Mouse (Mus musculus) spleen, adult 18-20 months (tissue): Measurements from ENCODE around the gene Nrxn1.

ENCODE experiments used
- DNase-seq, 2 experiments: peaks; one replicate each; pipeline ENCODE4 v3.0.0; 2022; ENCODE audit warnings: mixed read lengths in 2 of 2

Gene Nrxn1

DNA sequence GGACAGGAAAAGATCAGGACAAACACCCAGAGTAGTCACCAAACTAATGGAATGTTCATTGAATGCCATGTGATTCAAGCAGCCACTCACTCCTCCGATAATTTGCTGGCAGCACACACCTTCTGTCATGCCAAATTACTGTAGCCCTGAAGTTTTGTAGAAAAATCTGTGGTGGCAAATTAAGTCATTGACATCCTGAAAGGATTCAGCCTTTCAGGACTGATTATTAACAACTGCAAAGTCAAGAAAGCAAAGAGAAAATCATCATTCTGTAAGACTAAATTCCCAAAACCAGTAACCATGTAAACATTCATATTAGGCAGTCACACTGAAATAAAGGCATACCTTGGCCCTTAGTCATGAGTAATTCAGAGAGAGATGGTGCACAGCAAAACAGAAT lies 662.7 kb downstream of the Nrxn1 start:
- no peak for DNase-seq

GRCm38 (mm10) chr17:90425974-90426373 lies 666.9 kb downstream of the Nrxn1 start:
- DNase-seq, result no peak

GRCm38 (mm10) chr17:90422591-90422990 lies 670.3 kb downstream of the Nrxn1 start:
- DNase-seq, result no peak

GRCm38 (mm10) chr17:90420757-90421156 lies 672.1 kb downstream of the Nrxn1 start:
- DNase-seq, result no peak

- DNase-seq, result no peak
These were observed 673.3 kb downstream of the Nrxn1 start for GRCm38 (mm10) chr17:90419615-90420014.

- DNase-seq, result no peak
These were observed 696.5 kb downstream of the Nrxn1 start for GRCm38 (mm10) chr17:90396357-90396756.

DNA sequence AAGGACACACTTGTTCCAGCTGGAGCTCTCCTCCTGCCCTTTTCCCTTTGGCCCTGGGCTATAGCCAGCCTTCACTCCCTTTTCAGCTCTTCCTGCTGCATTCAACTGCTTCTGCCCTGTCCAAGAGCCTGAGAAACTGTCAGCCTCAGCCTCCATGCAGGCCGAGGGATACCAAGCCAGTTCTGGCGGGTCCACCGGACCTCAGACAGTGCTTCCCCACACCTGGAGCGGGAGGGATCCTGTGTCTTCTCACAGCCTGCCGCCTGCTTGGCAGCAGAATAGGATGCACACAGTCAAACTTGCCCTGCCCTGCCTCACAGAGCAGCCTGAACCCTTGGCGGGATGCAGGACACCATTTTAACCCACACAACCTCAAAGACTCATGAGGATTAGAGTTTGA lies 698.3 kb downstream of the Nrxn1 start:
- no peak for DNase-seq

DNA sequence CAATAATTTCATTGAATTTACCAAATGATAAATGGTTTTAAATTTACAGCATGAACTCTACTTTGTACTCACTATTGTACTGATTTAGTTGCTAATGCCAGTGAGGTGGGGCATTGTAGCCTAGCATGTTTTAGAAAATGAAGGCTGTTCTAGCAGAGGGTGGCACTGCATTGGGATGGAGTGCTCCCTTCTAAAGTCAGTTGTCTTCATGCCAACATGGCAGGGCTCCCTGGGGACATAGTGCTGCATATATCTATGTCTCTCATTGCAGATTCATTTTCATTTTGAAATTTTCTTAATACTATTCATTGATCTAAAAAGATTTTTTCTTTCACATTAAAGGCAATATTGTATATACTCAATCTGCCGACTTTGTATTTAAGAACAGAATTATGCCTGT lies 700.1 kb downstream of the Nrxn1 start:
- DNase-seq, result no peak

DNA sequence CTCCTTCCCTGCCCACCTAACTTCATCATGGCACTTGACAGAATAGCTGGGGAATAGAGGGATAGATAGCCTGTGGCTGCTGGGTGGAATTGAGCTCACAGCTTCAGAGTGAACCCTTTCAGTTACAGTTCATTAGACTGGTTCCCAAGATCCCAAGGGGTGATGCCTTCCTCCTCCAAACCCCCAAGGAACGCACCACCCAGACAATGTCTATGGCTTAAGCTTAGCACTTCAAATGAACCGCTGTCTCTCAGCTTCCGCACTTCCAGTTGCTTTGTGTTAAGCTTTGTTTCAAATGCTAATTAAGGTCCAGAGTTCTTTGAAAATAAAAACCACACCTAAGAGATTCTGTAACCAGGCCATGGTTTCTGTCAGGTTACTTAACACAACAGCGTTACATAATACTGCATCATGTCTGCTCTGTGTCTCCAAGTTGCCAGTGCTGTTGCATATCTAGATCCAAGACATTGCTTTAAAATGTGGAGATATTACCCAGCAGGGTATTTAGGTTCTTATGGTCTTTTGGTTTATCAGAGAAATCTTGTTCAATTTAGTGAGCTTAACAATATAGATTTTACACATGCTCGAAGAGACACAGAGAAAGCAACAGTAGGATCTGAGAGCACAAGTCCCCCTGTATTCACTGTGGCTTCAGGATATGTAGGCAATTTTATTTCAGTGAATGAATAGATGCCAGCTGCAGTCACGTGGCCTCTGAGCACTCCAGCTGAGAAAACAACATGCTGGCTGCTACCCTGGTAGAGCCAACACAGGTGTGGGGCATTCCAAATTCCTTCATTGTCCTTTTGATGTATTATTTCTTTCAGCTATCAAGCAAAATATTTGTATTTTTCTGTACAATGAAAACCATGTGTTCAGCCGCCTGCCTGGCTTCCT lies 702.3 kb downstream of the Nrxn1 start:
- no peak for DNase-seq

GRCm38 (mm10) chr17:90384856-90385255 lies 708.0 kb downstream of the Nrxn1 start:
- DNase-seq, result no peak

DNA sequence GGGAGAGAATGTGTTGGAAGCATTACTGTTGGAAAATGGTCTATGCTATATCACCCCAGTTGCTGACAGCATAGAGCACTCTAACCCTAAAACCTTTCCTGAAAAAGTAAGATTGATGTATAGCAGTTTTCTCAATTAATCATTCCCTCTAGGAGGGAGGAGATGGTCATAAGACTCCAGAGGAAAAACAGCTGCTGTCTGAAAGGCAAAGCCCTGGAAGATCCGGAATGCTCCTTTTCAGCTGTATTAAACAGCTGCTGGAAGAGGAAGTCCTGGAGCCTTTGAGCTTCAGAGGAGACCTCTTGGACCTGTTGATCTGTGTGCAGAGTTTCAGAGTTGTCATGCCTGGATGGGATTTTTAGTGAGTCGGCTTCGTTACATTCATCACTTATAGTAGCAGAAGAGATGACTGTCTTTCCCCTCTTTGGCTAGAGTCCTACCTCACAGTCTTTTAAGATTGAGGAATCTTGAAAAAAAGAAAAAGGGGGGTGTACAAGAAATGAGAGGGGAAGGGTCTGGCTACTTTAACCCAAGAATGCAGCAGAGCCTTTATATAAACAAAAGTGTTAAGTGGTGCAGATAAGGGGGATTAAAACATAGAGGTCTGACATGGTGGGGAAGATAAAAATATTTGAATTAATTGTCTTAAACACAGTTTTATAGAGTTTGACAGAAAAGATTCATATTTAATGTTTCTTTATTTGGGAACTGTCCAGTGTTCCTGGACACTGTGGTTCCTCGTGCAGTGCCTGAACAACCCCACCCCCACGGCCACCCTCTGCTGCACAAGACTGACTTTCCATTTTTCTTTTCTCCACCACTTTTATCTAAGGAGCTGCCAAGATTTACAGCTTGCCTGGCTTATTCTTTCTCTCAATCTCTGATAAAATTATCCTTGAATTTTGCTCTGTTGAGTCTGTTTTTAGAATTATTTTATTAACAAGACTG lies 710.1 kb downstream of the Nrxn1 start:
- no peak for DNase-seq

DNA sequence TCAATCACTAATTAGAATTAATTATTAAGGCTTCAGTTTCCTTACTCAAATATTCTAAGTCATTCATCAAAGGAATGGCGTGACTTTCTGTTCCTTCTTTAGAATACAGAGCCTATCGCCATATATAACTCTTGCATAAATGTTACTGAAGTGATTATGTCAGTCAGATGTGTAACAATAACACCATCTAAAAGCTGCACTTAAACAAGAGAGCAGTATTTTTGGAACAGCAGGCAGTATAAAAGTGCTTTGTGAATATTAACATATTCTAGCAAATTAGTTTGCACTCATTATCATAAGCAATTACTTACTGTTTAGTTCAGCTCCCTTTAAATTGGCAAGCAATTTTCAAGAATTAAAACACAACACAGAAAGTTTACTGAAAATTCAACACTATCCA lies 716.3 kb downstream of the Nrxn1 start:
- DNase-seq, result no peak

GRCm38 (mm10) chr17:90362169-90362568 lies 730.7 kb downstream of the Nrxn1 start:
- no peak for DNase-seq

DNA sequence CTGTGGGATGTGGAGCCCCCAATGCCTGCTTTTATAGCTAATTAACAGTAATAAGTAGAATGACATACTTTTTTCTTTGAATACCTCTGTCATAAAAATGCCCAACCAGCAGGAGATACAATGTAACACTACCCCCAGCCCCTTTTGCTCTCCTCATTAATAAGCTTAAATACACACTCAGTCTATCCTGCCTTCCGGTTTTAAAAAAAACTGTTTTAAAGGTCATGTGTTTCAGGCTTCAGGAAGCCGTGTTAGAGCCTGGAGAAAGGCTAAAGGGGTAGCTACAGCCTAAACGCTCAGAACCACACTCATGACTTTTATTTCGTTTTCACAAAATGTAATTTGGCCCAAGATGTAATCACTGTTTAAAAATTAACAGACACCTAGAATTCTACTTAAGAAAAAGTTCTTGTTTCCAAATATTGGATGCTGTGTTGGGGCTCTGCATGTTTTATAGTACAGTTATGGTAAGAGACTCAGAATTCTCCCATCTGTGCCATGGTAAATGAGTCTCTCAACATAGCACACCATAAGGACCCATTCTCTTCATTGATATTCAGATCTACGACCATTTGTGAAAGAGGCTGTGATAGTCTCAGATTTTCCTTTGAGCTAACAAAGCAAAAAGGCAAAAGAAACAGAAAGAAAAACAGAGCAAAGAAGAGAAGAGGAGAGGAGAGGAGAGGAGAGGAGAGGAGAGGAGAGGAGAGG lies 743.3 kb downstream of the Nrxn1 start:
- no peak for DNase-seq

DNA sequence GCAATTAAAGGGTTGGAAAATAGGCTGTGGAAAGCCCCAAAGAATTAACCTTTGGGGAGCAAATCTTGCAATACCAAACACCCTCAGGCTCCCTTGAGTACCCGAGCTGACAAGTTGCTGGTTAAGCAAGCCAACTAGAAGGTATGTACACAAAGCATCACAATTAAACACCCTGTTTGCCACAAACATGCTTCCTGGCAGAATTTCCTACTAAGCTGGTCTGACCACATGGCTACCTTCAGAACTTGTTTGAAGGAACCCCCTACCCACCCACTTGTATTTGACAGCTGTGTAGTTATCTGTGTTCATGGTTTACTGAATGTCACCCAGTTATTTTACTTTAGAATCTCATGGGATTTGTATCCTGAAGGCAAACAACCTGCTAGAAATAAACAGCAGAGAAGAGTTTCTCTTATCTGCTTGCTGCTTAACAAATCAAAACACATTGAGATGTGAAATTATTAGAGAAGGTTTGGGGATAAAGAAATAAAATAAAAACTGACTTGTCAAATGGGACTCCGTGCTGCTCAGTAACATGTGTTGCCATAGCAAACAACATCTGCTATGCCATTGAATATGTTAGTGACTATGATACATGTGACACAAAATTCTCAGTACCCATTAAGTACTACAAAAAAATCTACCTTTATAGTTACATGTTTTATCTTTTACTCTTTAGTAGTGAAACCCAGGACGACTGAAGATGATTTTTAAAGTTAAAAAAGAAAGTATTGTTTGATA lies 746.0 kb downstream of the Nrxn1 start:
- no peak for DNase-seq

DNA sequence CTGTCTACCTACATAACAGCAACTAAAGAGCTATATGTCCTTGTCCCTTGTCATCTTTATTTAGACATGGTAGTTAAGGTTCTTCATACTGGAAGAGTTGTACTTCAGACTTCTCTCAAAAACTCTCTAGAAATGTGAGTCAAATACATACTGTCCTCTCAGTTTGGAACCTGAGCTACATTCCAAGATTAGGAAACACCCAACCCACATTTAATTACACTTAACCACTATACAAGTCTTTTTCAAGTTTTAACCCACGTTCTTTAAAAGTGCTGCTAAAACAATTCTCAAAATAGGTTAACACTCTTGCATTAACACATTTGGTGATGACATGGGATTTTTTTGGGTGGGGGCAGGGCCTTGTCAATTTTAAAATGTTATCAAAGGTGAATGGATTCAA lies 759.4 kb downstream of the Nrxn1 start:
- no peak for DNase-seq

- no peak for DNase-seq
These were observed 769.2 kb downstream of the Nrxn1 start for GRCm38 (mm10) chr17:90323674-90324073.

- no peak for DNase-seq
These were observed 820.6 kb downstream of the Nrxn1 start for GRCm38 (mm10) chr17:90272225-90272624.

GRCm38 (mm10) chr17:90271165-90271564 lies 821.7 kb downstream of the Nrxn1 start:
- DNase-seq, result no peak

DNA sequence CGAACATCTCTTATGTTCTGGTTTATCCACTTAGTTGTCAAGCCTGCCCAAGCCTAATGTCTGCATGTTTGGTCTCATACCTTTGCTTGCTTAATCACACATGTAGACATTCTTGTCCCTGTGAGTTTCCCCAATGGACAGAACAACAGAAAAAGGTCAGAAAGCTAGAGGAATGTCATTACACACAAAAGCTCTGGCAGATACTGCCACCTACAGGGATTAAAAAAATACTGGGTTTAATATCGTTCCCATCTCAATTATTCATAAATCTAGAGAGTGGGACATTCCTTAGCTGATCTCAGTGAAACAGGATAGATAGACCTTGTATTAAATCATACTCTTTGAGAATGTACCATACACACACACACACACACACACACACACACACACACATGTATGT lies 823.7 kb downstream of the Nrxn1 start:
- DNase-seq, result no peak

GRCm38 (mm10) chr17:90253451-90254131 lies 839.3 kb downstream of the Nrxn1 start:
- no peak for DNase-seq

GRCm38 (mm10) chr17:90252196-90252595 lies 840.7 kb downstream of the Nrxn1 start:
- DNase-seq, result no peak
